Mouse (Mus musculus) kidney, adult 11 months (tissue): ENCODE data around the gene Gm20388.
A peak's percentile ranks its signal among the peaks of the same experiment; 100 is the strongest.

Source experiments
- DNase-seq: peaks from one replicate; pipeline ENCODE4 v3.0.0; 2022

The Gm20388 gene

DNA sequence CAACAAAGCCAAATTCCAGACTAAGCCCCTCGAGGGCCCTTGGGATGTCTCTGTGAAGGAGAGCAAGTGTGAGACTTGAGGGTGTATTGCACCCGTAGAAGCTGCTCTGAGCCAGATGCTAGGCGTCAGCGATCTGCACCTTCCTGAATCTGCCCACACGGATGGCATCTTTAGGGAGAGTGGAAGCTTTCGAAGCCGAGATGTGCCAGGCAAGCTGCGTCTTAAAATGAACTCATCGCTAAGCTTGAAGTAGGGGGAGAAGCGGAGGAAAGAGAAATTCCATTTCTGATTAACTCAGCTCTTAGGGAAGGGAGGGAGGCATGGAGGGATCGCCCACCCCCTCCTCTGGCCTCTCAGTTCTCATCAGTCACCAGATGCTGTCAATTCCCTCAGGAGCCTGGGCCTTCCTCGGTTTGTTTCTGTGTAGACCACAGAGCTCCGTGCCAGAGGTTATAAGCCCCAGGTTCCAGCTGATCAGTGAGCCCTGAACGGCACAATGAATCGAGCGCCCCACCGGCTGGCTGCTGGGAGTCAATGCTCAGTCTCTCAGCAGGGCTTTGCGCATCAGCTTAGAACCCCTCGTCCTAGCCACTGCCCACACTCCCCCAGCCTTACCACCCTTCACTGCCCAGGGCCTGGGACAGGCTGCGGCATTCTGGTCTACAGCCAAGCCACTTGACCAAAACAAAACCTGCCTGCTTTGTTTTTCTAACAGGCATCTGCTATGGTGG is 3818.6 kb downstream of the Gm20388 start:
- DNase-seq = peak; percentile 27

DNA sequence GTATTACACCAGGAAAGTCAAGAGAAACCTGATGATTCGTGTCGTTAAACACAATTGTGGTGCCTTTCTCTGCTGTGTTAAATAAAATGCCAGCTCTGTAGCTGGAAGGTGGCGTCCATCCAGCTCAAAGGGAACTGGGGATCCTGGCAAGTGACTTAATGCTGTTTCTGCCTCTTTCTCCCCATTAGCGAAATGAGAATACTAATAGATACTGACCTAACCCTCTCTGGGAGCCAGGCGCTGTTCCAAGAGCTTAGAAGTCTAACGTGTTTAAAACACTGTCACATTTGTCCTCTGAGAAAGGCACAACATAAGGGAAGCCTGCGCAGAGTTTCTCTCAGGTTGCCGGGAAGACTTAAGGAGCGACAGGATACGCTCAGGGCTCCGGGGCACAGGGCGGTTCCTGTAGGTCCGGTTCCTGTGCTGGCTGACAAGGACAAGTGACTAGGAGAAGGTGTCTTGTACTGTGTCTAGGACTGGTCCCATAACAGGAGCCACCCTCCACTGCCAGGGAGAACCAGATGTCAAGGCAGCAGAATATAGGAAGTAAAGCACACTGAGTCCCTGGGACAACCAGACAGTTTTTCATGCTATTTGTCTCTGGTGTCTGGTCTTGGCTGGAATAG is 3819.3 kb downstream of the Gm20388 start:
- no peak for DNase-seq

DNA sequence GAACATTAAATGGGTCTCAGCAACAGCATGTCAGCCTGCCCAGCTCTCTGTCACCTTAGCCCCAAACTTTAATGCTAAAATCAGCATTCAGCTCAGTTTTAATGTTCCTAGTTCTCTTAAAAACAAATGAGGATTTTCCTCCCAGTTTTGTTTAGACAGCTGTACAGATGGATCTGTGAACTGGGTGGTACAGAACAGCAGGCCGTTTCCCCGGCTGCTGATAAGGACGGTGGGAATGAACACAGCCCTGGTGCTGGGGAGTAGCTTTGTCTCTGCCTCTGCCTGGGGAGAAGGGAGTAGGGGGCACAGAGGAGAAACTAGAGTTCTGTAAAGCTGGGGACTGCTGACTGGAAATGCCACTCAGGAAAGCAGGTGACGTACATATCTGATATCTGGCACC is 3821.7 kb downstream of the Gm20388 start:
- DNase-seq = no peak

DNA sequence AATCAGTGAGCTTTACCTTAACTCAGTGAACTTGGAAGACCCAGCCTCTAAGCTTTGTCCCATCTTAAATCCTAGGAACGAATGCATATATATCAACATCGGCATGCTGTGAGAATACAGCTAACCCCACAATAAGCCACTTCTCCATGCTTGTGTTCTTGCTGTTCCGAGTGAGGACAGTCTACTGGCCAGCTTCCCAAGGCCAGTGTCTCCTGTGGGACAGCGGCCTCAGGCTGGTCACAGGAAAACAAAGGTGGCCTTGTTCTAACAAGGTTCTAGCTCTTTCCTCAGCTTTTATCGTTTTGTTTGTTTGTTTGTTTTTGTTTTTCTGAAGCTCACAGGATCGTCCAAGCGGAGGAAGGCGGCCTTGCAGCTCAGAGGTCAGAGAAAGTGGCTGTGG is 3823.8 kb downstream of the Gm20388 start:
- no peak for DNase-seq

DNA sequence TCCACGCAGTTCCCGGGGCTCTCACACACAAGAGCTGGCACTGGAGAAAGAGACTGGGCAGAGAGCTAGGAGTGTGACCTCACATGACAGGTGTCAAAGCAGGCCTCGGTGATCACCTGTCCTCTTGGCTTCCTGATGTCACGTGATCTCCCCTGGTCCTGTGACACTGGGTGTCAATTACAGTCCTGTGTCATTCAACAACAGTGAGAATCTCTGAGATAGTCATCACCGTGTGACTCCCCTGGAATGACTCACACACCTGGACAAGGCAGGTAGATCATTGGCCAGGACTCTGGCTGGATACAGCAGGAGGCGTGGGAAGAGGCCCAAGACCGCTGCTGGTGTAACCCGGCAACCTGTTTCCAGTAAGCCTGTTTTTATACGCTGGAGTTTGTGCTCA is 3826.3 kb downstream of the Gm20388 start:
- DNase-seq = peak; percentile 35

DNA sequence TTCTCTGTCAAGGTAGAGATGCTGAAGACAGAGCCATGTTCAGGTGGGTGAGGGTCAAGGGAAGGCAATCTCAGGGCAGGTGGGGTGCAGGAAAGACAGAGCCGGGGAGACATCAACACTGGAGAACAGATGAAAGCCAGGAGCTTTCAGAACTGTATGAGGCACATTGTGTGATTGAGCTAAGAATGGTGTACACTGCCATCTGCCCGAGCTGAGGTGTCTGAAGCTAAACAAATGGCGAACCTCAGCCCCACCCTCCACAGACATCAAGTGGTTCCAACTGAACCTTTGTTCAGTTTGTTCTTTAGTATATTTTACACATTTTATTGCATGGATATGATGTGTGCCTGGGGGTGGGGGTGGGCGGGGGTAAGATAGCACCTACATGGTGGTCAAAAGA is 3829.6 kb downstream of the Gm20388 start:
- DNase-seq = no peak

DNA sequence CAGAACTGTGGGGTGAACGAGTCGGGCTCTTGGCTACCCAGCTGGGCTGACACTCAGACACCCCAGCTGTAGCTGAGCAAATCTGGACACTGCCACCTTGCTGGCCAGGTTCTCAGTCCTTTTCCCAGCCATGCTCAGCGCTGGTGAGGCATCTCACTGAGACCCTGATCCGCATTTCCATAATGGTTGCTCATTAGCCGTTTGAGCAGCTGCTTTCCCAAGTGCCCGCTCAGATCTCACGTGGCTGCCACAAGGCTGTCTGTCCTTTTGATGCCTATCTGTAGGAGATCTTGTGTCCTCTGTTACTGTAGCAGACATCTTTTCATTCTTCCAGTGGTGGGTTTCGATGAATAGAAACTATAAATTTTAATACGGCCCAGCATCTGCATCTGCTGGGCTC is 3830.6 kb downstream of the Gm20388 start:
- DNase-seq = no peak

DNA sequence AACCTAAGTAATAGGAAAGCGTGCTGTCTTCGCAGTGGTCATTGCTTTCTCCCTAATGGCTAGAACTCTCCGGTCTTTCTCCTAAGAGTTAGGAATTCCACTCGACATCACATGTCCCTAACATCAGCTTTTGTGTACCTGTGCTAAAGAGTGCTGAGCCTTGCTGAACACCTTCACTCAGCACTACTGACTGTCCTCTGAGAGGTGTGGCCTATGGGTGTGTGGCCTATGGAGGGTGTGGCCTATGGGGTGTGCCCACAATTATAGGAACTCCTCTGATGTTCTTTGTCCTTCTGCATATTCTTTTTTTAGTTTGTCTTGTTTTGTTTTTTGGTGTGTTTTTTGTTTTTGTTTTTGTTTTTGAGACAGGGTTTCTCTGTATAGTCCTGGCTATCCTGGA is 3835.8 kb downstream of the Gm20388 start:
- DNase-seq = no peak

DNA sequence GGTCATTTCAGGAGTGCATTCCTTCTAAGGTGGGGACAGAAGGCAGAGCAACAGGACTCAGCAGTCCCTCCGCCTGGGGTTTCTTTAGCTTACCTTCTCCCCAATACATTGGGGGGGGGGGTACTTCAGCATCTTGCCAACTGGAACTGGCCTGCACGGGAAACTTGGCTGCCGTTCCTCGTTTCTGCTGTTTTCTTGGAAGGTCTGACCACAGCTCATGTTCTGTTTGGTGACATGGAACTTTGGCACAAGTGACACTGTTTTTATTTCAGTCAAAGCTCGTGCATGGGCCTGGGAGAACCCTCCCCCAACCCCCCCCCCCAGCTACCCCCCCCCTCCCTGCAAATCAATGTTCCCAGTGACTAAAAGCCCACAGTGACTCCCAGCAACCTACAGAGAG is 3837.1 kb downstream of the Gm20388 start:
- DNase-seq = peak; percentile 12

DNA sequence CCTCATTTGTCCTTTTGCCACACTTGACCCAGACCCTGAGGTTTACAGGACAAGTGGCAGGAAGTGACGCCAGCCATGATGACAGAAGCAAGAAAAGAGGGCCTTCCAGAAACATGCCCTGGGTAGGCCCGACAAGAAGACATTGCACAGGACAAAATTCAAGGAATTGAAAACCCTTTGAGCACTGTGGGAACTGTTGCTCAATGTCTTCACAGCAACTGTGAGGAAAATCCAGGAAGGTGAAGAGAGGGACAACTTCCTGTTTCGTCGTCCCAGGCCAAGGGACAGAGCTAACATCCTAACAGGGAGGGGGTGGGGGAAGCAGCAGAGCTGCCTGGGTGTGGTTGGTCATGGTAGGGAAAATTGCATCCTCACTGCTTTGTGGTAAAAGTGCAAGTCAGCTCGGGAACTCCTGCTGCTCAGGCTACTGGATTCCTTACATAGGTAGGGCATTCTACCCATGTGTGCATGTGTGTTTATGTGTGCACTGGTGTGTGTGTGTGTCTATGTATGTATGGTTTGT is 3839.6 kb downstream of the Gm20388 start:
- DNase-seq = no peak

DNA sequence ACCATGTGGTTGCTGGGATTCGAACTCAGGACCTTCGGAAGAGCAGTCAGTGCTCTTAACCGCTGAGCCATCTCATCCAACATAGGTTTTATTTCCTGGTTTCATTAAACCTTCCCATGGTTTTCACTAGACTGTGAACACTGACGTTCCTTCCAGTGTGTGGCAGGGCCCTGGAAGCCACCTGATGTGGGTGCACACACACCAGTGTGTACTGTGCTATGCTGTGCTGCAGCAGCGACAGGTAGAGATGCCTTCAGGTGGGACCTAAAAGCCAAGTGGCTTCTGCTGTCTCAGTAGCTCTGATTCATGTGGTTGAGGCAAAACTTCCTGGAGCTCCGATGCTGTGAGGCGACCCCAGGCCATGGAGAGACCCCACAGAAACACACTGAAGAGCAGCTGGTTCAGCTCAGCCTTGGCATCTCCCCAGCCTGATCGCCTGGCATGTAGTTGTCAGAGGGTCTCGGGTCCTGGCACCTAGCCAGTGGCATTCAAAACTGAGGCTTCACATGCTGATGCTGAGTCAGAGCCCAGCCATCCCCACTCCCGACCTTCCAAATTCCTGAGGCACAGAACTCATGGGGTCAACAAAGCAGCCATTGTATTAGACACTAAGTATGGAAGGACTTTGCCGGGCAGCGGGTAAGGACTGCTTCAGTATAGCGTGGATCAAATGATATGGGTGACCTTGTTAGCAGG is 3842.3 kb downstream of the Gm20388 start:
- no peak for DNase-seq

DNA sequence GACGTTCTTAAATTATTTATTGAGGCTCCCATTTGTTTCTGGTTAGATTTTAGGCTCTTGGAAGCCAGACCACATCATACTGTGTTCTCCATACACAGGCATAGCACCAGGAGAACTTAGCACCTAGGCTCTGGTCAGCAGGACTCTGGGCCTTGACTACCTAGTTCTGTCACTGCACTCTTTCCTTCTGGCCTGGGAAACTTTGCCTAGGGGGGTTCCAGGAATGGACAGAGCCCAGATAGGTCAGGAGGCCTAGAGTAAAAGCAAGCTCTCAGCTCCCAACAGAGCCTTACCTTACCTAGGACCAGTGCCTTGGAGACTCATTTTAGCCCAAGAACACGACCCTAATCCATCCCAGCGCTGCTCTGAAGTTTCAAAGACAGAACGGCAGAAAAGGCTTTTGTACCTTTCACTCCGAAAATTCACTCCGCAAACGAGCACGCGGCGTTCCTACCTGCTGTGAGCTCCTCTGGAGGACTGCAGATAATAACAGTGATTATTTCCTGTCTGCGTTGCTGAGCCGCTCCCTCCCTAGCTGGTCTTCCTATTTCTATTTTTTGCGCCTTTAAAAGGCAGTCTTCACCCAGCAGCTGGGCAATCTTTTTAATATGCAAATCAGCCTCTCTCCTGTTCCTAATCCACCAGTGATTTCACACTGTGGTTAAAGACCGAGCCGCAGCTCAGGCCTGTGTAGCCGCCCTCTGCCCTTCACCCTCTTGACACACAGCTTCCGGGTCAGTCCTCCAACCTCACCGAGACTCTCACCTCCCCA is 3843.1 kb downstream of the Gm20388 start:
- DNase-seq = no peak

DNA sequence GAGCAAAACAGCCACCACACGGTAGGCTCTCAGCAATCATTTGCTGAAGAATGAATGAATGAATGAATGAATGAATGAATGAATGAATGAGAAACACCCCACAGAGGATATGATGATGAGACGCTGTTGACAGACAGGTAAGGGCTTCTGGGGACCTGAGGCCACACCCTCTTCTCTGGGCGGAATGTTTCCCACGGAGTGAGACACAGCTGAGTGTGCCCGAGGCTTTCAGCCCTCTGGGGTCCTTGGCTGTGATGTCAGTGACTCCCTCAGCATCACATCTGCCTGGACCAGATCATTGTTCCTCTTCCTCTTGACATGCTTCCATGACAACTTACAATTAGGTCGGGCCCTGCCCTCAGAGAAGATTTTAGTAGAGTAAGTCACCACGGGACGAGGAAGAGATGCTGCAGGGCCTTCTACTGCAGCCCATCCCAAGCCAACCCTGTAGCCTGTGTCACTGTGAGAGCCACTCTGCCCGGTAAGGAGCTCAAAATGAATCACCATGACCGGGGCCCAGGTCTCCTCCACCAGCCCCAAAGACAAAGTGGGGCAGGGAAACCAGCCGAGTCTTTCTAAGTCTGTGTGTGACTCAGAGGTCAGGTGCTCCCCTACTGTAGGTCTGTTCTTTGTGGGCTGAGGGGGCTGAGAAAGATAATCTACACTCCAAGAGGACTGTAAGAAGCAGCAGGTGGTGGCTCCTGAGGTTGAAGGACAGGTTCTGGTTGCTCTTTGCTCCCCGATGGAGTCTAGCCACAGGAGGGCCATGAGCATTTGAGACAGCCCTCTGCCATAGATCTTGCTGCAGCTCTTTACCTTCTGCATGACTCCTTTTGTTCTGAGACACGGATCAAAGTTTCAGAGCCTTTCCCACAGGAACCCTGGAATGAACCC is 3844.1 kb downstream of the Gm20388 start:
- no peak for DNase-seq

DNA sequence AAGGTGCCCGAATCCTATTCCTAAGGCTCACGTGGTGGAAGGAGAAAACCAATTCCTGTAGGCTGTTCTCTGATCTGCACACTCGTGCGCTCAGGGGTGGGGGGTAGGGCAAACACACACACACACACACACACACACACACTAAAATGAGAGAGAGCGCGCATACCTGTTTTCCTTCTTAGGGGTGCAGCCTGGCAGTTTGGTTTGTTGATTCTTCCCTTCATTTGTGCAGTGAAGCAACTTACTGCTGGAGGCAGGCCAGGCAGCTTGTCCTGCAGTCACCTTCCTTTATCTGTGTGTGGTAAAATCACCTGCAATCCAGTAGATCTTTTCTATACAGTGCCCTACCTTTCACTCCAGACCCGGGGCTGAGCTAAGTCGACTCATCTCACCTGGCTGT is 3846.3 kb downstream of the Gm20388 start:
- no peak for DNase-seq

DNA sequence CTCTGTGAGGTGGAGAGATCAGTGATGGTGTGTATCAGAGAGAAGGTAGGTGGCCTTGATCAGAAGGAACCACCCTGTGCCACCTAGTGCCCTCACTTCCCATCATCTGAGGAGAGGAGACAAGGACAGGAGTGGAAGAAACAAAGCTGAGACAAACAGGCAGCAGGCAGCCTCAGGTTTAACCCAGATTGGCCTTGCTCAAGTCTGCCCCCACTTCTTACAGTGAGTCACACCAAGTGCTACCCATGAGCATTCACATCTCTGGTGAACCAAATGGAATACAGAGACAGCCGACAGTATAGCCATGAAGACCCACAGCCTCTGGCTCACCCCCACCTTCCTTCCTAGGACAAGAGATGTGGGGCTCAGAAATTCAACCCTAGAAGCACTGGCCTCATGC is 3848.3 kb downstream of the Gm20388 start:
- DNase-seq = no peak

DNA sequence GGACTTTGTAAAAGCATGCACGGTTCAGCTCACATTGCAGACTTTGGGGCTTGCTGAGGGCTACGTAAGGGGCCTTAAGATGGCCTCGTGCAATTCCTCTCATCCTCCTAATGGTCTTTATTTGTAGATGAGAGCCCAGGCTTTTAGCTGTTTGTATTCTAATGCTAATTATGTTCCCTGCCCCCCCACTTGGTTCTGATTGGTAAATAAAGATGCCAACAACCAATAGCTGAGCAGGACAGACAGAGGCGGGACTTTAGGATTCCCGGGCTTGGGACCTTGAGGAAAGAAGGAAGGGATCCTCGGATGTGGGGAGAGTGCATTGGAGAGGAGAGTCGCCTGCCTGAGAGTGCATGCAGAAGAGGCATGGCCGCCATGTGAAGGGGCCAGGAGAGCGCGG is 3849.3 kb downstream of the Gm20388 start:
- DNase-seq = no peak

DNA sequence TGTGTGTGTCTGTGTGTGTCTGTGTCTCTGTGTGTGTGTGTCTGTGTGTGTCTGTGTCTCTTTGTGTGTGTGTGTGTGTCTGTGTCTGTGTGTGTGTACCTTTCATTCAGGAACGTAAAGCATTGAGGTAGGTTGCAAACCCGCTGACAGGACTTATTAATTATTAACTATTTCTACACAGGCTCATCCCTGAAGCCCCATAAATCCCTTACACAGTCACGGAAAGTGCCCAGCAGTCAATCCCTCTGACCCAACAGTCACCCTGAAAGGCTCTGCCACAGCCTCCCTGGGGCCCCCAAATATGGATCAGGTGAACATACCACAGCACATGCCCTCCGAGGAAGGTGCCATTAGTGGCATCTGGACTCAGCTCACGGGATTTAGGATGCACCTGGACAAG is 3849.9 kb downstream of the Gm20388 start:
- no peak for DNase-seq

DNA sequence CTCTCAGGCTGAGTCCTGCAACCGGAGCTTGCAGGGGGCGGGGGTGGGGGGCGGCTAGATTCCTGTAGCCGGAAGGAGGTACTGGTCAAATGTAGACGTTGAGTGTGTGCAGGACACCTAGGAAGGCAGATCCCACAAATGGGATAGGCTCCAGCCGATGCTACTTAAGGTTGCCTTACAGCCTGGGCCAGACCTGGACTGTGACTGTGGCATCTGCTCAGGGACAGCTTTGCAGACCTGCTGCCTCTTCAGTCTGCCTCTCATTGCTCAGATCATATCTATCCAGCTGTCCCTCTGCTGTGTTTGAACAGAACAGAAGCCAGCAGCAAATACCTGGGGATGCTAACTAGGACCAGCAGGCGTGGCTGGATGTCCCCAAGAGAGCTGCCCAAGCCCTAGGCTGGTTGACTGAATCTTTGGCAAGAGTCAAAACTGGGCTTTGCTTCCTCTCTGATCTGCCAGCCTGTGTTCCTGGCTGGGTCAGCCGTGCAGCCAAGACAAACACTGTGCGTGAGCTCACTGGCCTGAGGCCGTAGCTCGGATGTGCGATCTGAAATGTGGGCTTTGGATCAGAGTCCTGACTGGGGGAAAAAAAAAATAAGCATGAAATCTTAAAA is 3850.7 kb downstream of the Gm20388 start:
- DNase-seq = peak; percentile 31

DNA sequence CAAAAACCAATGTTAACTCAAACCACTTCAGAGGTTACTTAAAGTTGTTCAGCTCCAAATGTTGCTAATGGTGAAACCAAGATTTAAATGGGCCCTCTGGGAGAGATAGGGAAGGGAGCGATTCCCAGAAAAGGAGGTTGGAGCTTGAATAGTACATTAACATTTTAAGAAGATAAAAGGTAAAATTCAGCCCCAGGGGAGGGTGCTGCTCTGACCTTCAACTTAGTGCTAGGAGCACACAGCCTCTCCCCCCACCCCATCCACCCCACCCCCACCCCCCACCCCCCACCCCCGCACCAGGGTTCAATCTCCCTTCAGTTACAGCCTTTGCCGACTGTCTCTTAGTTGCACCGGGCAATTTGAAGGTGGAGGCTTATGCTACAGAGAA is 3851.2 kb downstream of the Gm20388 start:
- DNase-seq = no peak

DNA sequence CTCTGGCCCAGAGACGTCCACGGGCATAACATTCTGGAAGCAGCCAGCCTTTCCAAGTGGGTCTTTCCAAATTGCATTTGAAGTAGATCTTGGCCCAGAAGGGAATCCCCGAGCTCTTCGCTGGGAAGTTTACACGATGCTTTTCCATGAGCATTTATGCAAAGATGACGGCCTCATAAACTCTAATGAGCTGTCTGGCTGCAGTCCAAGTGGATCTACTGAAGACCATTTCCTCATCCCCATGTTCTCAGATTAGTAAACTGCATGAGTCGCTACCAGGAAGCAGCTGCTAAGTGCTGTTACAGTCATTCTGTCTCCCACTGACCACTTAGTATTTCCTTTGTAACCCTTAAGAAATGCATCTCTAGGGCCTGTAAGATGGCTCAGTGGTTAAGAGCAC is 3852.7 kb downstream of the Gm20388 start:
- no peak for DNase-seq

DNA sequence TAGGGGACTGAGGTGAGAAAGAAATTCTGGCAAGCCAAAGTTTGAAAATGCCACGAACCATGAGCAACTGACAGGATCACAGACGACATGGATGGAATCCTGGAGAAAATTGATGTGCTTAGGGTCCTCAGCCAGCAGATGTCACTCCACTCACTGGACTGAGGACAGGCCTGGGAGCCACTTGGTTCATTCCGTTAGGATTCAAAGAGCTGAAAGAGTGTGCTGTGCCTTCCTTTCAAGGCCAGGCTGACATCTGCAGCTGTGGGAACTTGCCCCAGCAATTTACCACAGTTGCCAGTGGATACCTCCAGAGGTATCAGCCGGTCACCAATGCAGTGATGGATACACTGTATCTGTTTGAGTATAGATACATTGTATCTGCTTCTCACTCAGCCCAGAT is 3854.0 kb downstream of the Gm20388 start:
- DNase-seq = no peak

DNA sequence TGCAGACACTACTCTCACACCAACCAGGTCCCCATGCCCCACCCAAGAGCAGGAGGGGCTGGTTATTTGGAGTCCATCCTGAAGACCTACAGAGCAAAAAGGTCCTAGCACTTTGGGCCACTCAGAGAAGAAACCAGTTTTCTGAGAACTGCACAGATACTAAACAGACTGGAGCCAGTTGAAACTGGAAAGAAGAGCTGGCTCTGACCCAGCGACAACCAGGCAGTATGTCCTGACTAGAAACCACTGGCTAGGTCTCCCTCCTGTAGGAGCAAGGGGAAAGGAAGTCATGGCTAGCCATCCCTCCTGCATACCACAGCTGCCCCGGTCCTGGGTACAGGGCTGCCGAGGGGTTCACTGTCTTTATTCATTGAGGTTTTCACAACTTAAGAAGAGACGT is 3855.9 kb downstream of the Gm20388 start:
- DNase-seq = no peak
